Mouse (Mus musculus): ENCODE measurements around the gene 4930568D16Rik.

DNA sequence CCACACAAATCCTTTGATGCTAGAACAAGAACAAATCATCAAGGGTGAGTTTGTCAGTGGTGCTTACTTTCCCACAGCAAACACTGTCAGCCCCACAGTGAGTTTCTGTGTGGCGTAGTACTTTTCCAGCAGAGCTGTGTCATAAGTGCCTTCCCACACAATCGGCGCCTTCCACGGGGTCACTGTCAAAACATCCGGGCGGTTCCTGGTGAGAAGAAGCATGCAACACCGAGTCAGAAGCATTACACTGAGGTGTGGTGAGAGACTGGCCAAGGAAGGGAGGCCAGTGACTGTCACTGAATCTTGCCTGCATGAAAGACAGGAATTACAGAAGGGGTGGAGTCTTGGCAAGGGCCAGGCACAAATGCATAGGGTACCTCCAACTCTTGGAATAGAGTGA lies 40.3 kb upstream of the 4930568D16Rik start:
- TF ChIP-seq CTCF (IDR thresholded peaks at IDR 0.05; ENCODE audit: borderline replicate concordance, insufficient read depth, low read depth, low read length) (no peak), POLR2A (IDR thresholded peaks at IDR 0.05; ENCODE audit: borderline replicate concordance, insufficient read depth, low read length) (no peak)
